Comparison of ENCODE assay signal across 11 mouse cellular contexts in the genomic region with DNA sequence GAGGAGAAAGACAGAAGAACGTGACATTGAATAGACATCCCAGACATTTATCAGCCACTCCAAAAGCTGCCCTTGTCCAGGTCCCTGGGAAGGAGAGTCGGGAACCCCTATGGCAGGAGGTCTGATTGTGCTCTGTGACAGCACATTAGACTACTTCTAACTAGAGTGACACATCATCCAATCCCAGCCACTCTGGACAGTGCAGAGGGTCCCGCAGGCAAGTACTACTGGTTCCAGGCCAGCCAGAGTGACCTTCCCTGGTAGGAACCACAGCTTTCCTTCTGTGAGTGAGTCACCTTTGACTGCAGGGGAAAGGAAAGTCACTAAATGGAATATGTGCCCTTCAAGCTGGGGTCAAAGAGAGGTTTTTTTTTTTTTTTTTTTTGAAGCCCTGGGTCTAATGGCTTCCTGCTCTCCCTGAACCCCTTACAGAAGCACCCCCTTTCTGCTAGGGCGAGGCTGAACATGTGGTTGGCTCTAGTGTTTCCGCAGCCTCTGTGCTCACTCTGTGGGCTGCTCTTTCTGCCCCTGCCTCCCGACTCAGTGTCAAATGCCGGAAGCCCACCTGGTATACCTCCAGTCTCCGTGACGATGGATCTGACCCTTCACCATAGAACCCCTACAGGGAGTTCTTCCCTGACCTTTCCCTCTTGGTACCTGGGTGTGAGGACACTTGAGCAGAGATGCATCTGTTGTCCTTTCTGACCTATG.
DNase-seq lines count a peak whose midpoint lies in the region; ATAC-seq and TF ChIP-seq lines count a peak whose summit lies in the region.
"Had no signal": no experiment of that assay in that cellular context is flagged by ENCODE, and none has a peak within 500 bp of the region (broad histone marks: within the 10 kb centered on the region; RNA-seq: fewer than 3 reads in every experiment).

No protein-coding gene starts in this region.

- intact Hi-C loops in heart, postnatal 36 days (cut with DNase I), result no loop called here

- H3K4me2 ChIP-seq in heart, embryonic 15.5 days, result no peak overlapping the region

- H3K4me1 ChIP-seq in heart, embryonic 15.5 days (replicated peaks), result peaks cover 19% of the 10 kb centered on the region
- no peaks in the 10 kb centered on the region; the same call in 1 of the 2 replicates for H3K4me1 ChIP-seq in cerebellum, adult 2 months (ENCODE audit: control insufficient read depth, insufficient read depth, low read length)

- no peak for TF ChIP-seq POLR2A in cerebellum, adult 2 months (IDR thresholded peaks at IDR 0.05; ENCODE audit: borderline replicate concordance, insufficient read depth, low read length)

- no peak overlapping the region for H3K4me3 ChIP-seq in heart, embryonic 15.5 days
- no peak overlapping the region for H3K4me3 ChIP-seq in cerebellum, adult 2 months (replicated peaks; ENCODE audit: insufficient read depth, low read depth, low read length)

- no peak overlapping the region for H3K9ac ChIP-seq in heart, embryonic 15.5 days

- no peak for ATAC-seq in heart, embryonic 15.5 days (replicated peaks; ENCODE audit: insufficient number of reproducible peaks, insufficient read depth, low FRiP score, low read depth)
- ATAC-seq: midbrain, embryonic 16.5 days had no signal

- peak overlapping the region; percentile 89 for H3K27ac ChIP-seq in heart, embryonic 15.5 days
- no peak overlapping the region for H3K27ac ChIP-seq in cerebellum, adult 2 months (ENCODE audit: insufficient read depth, low read length)

- no peaks in the 10 kb centered on the region for H3K27me3 ChIP-seq in heart, embryonic 15.5 days
- no peaks in the 10 kb centered on the region for H3K27me3 ChIP-seq in cerebellum, adult 2 months (ENCODE audit: control insufficient read depth, insufficient read depth, low read length)

- DNase-seq in adrenal gland, adult (ENCODE audit: inconsistent age in 2 of 2, low spot score in 1 of 2), result peak; percentile 70 to 75
- DNase-seq in adrenal gland, postnatal 25 days, result no peak
- DNase-seq in heart, postnatal 36 days, result no peak
- peak; percentile 17 for DNase-seq in urinary bladder, adult 2 months (ENCODE audit: low spot score)
- no peak for DNase-seq in urinary bladder, postnatal 25 days (ENCODE audit: low spot score)
- no peak for DNase-seq in left cerebral cortex, adult 18-20 months (ENCODE audit: low spot score in 2 of 2)
- DNase-seq in cerebellum, adult 2 months, result no peak
- DNase-seq: layer of hippocampus, postnatal 36 days; right cerebral cortex, adult 18-20 months had no signal

- no peaks in the 10 kb centered on the region for H3K36me3 ChIP-seq in heart, embryonic 15.5 days

- 80% methylated on average over 9 of the region's 9 CpGs for WGBS in heart, embryonic 15.5 days
- WGBS in cerebellum, adult 2 months, result 86% methylated on average over 9 of the region's 9 CpGs

- no peaks in the 10 kb centered on the region for H3K9me3 ChIP-seq in heart, embryonic 15.5 days (replicated peaks)

- no peak for TF ChIP-seq CTCF in cerebellum, adult 2 months (IDR thresholded peaks at IDR 0.05; ENCODE audit: borderline replicate concordance, insufficient read depth, low read depth, low read length)

Comparison
In these comparisons a context has a peak if more than half of its experiments do, and no peak if none do; other contexts are left out.
1. DNase-seq: peak in adrenal gland, adult (2 of 2) and urinary bladder, adult 2 months (single experiment); none in adrenal gland, postnatal 25 days (single experiment), heart, postnatal 36 days (0 of 2), urinary bladder, postnatal 25 days (single experiment), left cerebral cortex, adult 18-20 months (0 of 2) and cerebellum, adult 2 months (0 of 2).